Mouse (Mus musculus): ENCODE results near the gene Nfib. TPM values are rescaled to one million over a fixed set of nuclear protein-coding genes. Genes with fewer than 3 reads are reported as not detected.

Nfib gene
- polyA plus RNA-seq, 1 experiment from 2014 or later = 52.1 TPM

- Histone ChIP-seq H3K4me1 (ENCODE audit: insufficient read depth, low read depth, low read length) (peaks cover 6% of the 10 kb centered on the region), H3K4me2 (replicated peaks; ENCODE audit: low read depth, low read length) (no peak overlapping the region), H3K9ac (replicated peaks; ENCODE audit: low read depth) (no peak overlapping the region), H3K27ac (ENCODE audit: low read length) (no peak overlapping the region), H3K9me3 (ENCODE audit: low read length) (no peaks in the 10 kb centered on the region), H3K4me3 (ENCODE audit: low read depth, low read length) (no peak overlapping the region), H3K36me3 (ENCODE audit: insufficient read depth, low read length) (no peaks in the 10 kb centered on the region), H3K27me3 (replicated peaks; ENCODE audit: insufficient read depth, low read length) (no peaks in the 10 kb centered on the region)
- no peak for DNase-seq (ENCODE audit: low spot score)
- TF ChIP-seq EP300 (IDR thresholded peaks at IDR 0.05) (no peak), CTCF (IDR thresholded peaks at IDR 0.05) (no peak)
- ATAC-seq = no peak
- WGBS = 62% methylated on average over 8 of the region's 8 CpGs
Observed at GRCm38 (mm10) chr4:82624285-82625045, 81.1 kb downstream of the Nfib start.

GRCm38 (mm10) chr4:82623835-82624234 is 81.7 kb downstream of the Nfib start:
- 53% methylated on average over 4 of the region's 4 CpGs for WGBS
- Histone ChIP-seq H3K4me2 (replicated peaks; ENCODE audit: low read depth, low read length) (no peak overlapping the region), H3K27me3 (replicated peaks; ENCODE audit: insufficient read depth, low read length) (no peaks in the 10 kb centered on the region), H3K4me3 (ENCODE audit: low read depth, low read length) (no peak overlapping the region), H3K36me3 (ENCODE audit: insufficient read depth, low read length) (no peaks in the 10 kb centered on the region), H3K4me1 (ENCODE audit: insufficient read depth, low read depth, low read length) (peaks cover 6% of the 10 kb centered on the region), H3K27ac (ENCODE audit: low read length) (no peak overlapping the region), H3K9me3 (ENCODE audit: low read length) (no peaks in the 10 kb centered on the region), H3K9ac (replicated peaks; ENCODE audit: low read depth) (no peak overlapping the region)
- ATAC-seq (no peak), DNase-seq (ENCODE audit: low spot score) (no peak)
- TF ChIP-seq EP300 (IDR thresholded peaks at IDR 0.05) = no peak
- TF ChIP-seq CTCF (IDR thresholded peaks at IDR 0.05) = no peak

- no peak overlapping the region for H3K9ac ChIP-seq (replicated peaks; ENCODE audit: low read depth)
- ATAC-seq = no peak
Observed at GRCm38 (mm10) chr4:82623081-82623538, 82.4 kb downstream of the Nfib start.

GRCm38 (mm10) chr4:82622321-82622836 is 83.2 kb downstream of the Nfib start:
- TF ChIP-seq EP300 (IDR thresholded peaks at IDR 0.05) (peak; percentile 60), CTCF (IDR thresholded peaks at IDR 0.05) (no peak)
- WGBS = 2% methylated on average over 3 of the region's 3 CpGs
- H3K27me3 ChIP-seq (replicated peaks; ENCODE audit: insufficient read depth, low read length) = no peaks in the 10 kb centered on the region
- peak; percentile 70 for DNase-seq (ENCODE audit: low spot score)
- H3K27ac ChIP-seq (ENCODE audit: low read length) = 0 out of 2 replicates have a peak overlapping the region, but pooled peaks have one; percentile 0
- peak overlapping the region; percentile 19; the same call in 1 of the 2 replicates for H3K4me2 ChIP-seq (replicated peaks; ENCODE audit: low read depth, low read length)
- ATAC-seq = peak; percentile 84
- H3K9me3 ChIP-seq (ENCODE audit: low read length) = no peaks in the 10 kb centered on the region
- no peak overlapping the region for H3K9ac ChIP-seq (replicated peaks; ENCODE audit: low read depth)
- peaks cover 6% of the 10 kb centered on the region for H3K4me1 ChIP-seq (ENCODE audit: insufficient read depth, low read depth, low read length)
- no peaks in the 10 kb centered on the region for H3K36me3 ChIP-seq (ENCODE audit: insufficient read depth, low read length)
- no peak overlapping the region for H3K4me3 ChIP-seq (ENCODE audit: low read depth, low read length)

More at GRCm38 (mm10) chr4:82623081-82623538, 82.4 kb downstream of the Nfib start:
- no peaks in the 10 kb centered on the region for H3K36me3 ChIP-seq (ENCODE audit: insufficient read depth, low read length)
- H3K4me3 ChIP-seq (ENCODE audit: low read depth, low read length) = no peak overlapping the region
- 60% methylated on average over 12 of the region's 12 CpGs for WGBS
- no peak overlapping the region for H3K4me2 ChIP-seq (replicated peaks; ENCODE audit: low read depth, low read length)
- H3K27me3 ChIP-seq (replicated peaks; ENCODE audit: insufficient read depth, low read length) = no peaks in the 10 kb centered on the region
- H3K27ac ChIP-seq (ENCODE audit: low read length) = no peak overlapping the region
- no peak for DNase-seq (ENCODE audit: low spot score)
- H3K9me3 ChIP-seq (ENCODE audit: low read length) = no peaks in the 10 kb centered on the region
- TF ChIP-seq EP300 (IDR thresholded peaks at IDR 0.05) = no peak
- peaks cover 6% of the 10 kb centered on the region for H3K4me1 ChIP-seq (ENCODE audit: insufficient read depth, low read depth, low read length)

- no peak overlapping the region for H3K4me3 ChIP-seq (ENCODE audit: low read depth, low read length)
Observed at GRCm38 (mm10) chr4:82619539-82619941, 86.0 kb downstream of the Nfib start.

GRCm38 (mm10) chr4:82619003-82619402 is 86.5 kb downstream of the Nfib start:
- Histone ChIP-seq H3K4me2 (replicated peaks; ENCODE audit: low read depth, low read length) (no peak overlapping the region), H3K27ac (ENCODE audit: low read length) (no peak overlapping the region), H3K9me3 (ENCODE audit: low read length) (no peaks in the 10 kb centered on the region), H3K4me1 (ENCODE audit: insufficient read depth, low read depth, low read length) (peaks cover 6% of the 10 kb centered on the region), H3K36me3 (ENCODE audit: insufficient read depth, low read length) (no peaks in the 10 kb centered on the region), H3K9ac (replicated peaks; ENCODE audit: low read depth) (no peak overlapping the region), H3K4me3 (ENCODE audit: low read depth, low read length) (no peak overlapping the region), H3K27me3 (replicated peaks; ENCODE audit: insufficient read depth, low read length) (no peaks in the 10 kb centered on the region)
- peak; percentile 53 for DNase-seq (ENCODE audit: low spot score)
- no peak for ATAC-seq
- TF ChIP-seq CTCF (IDR thresholded peaks at IDR 0.05) (no peak), EP300 (IDR thresholded peaks at IDR 0.05) (peak; percentile 82)
- WGBS = 41% methylated on average over 2 of the region's 2 CpGs

More at GRCm38 (mm10) chr4:82619539-82619941, 86.0 kb downstream of the Nfib start:
- ATAC-seq (peak; percentile 26; the same call in 1 of the 2 replicates), DNase-seq (ENCODE audit: low spot score) (peak; percentile 80)
- TF ChIP-seq EP300 (IDR thresholded peaks at IDR 0.05) = no peak
- TF ChIP-seq CTCF (IDR thresholded peaks at IDR 0.05) = peak; percentile 63
- H3K4me1 ChIP-seq (ENCODE audit: insufficient read depth, low read depth, low read length) = peaks cover 6% of the 10 kb centered on the region
- 32% methylated on average over 12 of the region's 12 CpGs for WGBS
- H3K4me2 ChIP-seq (replicated peaks; ENCODE audit: low read depth, low read length) = no peak overlapping the region
- no peaks in the 10 kb centered on the region for H3K27me3 ChIP-seq (replicated peaks; ENCODE audit: insufficient read depth, low read length)
- no peak overlapping the region for H3K27ac ChIP-seq (ENCODE audit: low read length)
- no peaks in the 10 kb centered on the region for H3K9me3 ChIP-seq (ENCODE audit: low read length)
- no peaks in the 10 kb centered on the region for H3K36me3 ChIP-seq (ENCODE audit: insufficient read depth, low read length)
- H3K9ac ChIP-seq (replicated peaks; ENCODE audit: low read depth) = no peak overlapping the region

Measured in lung, postnatal 0 days (tissue).